Mouse (Mus musculus): ENCODE measurements at regions not wholly inside any gene's neighbourhood (a gene's known extent, or its start where the extent isn't known, plus 50 kb on each side); places are given as distances from the start of the nearest gene placed in this dataset.

DNA sequence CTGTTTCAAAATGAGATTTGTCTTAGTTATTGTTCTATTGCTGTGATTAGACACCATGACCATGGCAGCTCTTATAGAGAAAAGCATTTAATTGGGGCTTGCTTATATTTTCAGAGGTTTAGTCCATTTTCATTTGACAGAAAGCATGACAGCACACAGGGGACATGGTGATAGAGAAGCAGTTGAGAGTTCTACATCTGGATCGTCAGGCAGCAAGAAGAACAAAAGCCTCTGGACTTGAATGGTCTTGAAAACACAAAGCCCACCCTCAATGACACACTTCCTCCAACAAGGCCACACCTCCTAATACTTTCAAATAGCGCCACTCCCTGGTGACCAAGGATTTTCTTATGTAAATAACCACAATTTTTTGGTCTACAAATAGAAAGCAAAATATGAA, 1250.5 kb downstream of the Hace1 start:
- Histone ChIP-seq H3K4me1 (peaks cover 13% of the 10 kb centered on the region), H3K9me3 (replicated peaks) (no peaks in the 10 kb centered on the region), H3K27ac (no peak overlapping the region; the same call in 1 of the 2 replicates), H3K4me2 (no peak overlapping the region), H3K36me3 (ENCODE audit: poor library complexity, severe bottlenecking) (no peaks in the 10 kb centered on the region), H3K9ac (no peak overlapping the region), H3K27me3 (no peaks in the 10 kb centered on the region), H3K4me3 (no peak overlapping the region)
- peak; percentile 19; the same call in 1 of the 2 replicates for ATAC-seq
- 16% methylated on average over 2 of the region's 2 CpGs for WGBS

DNA sequence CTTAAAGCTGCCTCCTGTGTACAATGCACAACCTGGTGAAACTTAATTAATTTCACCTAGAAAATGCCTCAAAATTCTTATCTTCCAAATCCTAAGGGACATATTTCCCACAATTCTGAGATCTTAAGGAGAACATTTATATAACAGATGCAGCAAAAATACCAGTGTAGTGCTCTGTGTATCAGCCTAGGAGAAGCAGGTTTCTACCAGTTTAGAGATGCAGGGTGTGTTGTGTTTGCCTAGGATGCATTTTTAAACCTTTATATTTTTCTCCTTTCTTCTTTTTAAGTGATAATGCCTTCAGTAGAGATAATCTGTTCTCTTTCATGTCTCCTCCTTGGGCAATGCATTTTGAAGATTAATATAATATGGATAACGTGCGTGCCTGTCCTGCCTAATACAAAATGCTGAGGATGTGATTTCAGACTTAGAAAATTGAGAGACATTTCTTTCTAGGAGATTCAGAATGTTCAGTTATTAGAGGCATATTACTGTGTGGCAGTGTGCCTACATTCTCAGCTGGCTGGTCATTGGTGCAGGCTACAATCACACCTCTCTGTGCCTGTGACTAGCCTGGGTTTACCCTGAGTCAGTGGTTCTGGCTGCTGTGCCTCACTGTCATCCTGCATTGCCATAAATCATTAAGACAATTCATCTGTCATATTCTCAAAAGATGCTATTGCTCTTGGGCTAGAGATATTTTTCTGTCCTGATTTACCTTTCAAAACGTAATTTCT, 1268.1 kb downstream of the Hace1 start:
- 74% methylated on average over 3 of the region's 3 CpGs for WGBS
- no peaks in the 10 kb centered on the region for H3K4me1 ChIP-seq

More for the DNA sequence above, 1268.1 kb downstream of the Hace1 start:
- H3K4me3 ChIP-seq = no peak overlapping the region
- no peaks in the 10 kb centered on the region for H3K27me3 ChIP-seq
- ATAC-seq = no peak
- H3K27ac ChIP-seq = no peak overlapping the region
- no peak overlapping the region for H3K9ac ChIP-seq
- H3K36me3 ChIP-seq (ENCODE audit: poor library complexity, severe bottlenecking) = no peaks in the 10 kb centered on the region
- H3K4me2 ChIP-seq = no peak overlapping the region
- no peaks in the 10 kb centered on the region for H3K9me3 ChIP-seq (replicated peaks)
